Mouse (Mus musculus): Measurements from ENCODE around the gene Zzef1. TPM values are rescaled to one million over a fixed set of nuclear protein-coding genes. Genes with fewer than 3 reads are reported as not detected.

Gene Zzef1
- polyA plus RNA-seq, 1 experiment from 2014 or later, result 8.8 TPM

DNA sequence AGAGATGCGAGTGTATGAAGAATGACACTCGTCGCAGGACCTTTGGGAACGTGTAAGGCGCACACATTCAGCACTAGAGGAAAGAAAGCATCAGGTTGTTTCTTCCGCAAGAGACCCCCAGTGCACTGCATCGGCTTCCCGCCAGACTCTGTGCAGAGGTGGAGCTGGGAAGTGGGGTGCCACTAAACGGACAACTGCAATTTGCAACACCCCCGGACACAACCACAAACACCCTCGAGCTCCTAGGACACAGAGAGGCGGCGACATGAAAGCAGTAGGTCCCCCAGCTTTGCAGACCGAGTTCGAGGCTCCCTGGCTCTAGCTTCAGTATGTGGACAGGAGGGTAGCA lies 164.7 kb downstream of the Zzef1 start:
- H3K27me3 ChIP-seq (ENCODE audit: insufficient read depth, low read length), result peaks cover 30% of the 10 kb centered on the region
- no peak for ATAC-seq (ENCODE audit: low FRiP score, low TSS enrichment)
- 5% methylated on average over 15 of the region's 15 CpGs for WGBS
- no peaks in the 10 kb centered on the region for H3K36me3 ChIP-seq (ENCODE audit: insufficient read depth, low read length)
- H3K4me2 ChIP-seq (replicated peaks; ENCODE audit: low read depth, low read length), result peak overlapping the region; percentile 65
- peaks cover 35% of the 10 kb centered on the region for H3K4me1 ChIP-seq (ENCODE audit: insufficient read depth, low read length)
- 0 out of 2 replicates have a peak overlapping the region, but pooled peaks have one; percentile 14 for H3K9ac ChIP-seq (replicated peaks; ENCODE audit: low read length)
- H3K9me3 ChIP-seq (ENCODE audit: low read length), result no peaks in the 10 kb centered on the region
- no peak overlapping the region for H3K27ac ChIP-seq (ENCODE audit: low read length)
- H3K4me3 ChIP-seq (ENCODE audit: low read length), result peak overlapping the region; percentile 44

DNA sequence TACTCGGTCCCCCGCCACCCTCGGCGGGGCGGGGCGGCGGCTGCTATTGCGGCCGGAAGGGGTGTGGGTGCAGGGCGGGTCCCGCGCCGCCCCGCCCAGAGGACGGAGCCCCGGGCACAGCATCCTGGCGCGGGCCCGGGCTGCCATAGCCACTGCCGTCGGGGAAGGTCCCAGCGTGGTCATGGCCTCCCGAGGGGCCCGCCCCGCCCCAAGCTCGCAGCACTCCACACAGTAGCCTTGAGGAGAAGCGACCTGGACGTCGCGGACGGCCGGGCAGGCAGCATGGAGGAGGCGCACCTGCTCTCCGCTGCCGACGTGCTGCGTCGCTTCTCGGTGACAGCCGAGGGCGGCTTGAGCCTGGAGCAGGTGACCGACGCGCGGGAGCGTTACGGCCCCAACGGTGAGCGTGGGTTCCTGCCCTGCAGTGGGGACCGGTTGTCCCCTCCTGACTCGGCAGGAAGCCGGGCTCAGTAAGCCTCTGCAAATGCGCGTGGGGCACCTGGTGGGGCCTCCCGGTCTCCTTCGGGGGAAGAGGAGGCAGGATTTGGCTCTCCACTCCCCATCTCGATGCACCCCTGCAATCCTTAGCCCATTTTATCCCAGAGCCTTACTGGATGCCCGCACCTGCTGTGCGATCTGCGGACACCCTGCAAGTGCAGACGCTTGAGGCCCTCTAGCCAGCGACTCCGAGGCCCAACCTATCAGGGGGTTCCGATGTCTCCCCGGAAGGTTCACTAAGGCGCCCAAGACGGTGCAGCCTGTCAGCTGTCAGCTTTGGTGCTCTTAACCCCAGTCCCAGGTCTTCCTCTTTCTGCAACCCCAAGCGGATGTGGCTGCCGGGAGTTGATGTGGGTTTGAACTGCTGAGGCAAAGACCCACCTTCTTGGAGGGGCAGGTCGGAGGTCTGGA lies 165.3 kb downstream of the Zzef1 start, which contains the start of gene Atp2a3:
TSS of gene Atp2a3 (plus strand) at position 98 of the 909 bp plus-strand sequence.
- peak within 1 kb of the TSS; percentile 65 for H3K4me2 ChIP-seq (replicated peaks; ENCODE audit: low read depth, low read length)
- no peaks in the 10 kb centered on the region for H3K36me3 ChIP-seq (ENCODE audit: insufficient read depth, low read length)
- no peaks in the 10 kb centered on the region for H3K9me3 ChIP-seq (ENCODE audit: low read length)
- 4% methylated on average over 67 of the region's 70 CpGs for WGBS
- H3K27ac ChIP-seq (ENCODE audit: low read length), result no peak within 1 kb of the TSS
- ATAC-seq (ENCODE audit: low FRiP score, low TSS enrichment), result 0 out of 2 replicates have a peak, but pooled peaks have one; percentile 24
- peak within 1 kb of the TSS; percentile 44 for H3K4me3 ChIP-seq (ENCODE audit: low read length)
- peak within 1 kb of the TSS; percentile 14; the same call in 1 of the 2 replicates for H3K9ac ChIP-seq (replicated peaks; ENCODE audit: low read length)
- H3K27me3 ChIP-seq (ENCODE audit: insufficient read depth, low read length), result peaks cover 30% of the 10 kb centered on the region
- peaks cover 35% of the 10 kb centered on the region for H3K4me1 ChIP-seq (ENCODE audit: insufficient read depth, low read length)

DNA sequence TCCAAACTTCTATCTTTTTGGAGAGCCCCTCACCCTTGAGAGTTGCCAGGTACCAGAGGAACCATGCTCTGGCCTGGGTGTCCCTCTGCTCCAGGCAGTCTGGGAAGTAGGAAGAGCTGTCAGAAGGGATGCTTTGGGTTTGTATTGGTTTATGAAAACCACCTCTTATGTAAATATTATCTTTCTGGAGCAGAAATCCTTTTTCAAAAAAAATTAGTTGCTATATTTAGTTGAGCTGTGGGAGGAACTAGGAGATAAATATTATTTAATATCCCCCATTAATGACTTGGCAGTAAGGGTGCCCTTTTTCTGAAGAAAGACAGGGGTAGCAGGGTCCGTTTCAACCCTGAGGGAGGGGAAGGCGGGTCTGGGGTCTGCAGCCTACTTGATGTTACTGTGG lies 166.4 kb downstream of the Zzef1 start:
- H3K4me3 ChIP-seq (ENCODE audit: low read length), result no peak overlapping the region
- 66% methylated on average over 2 of the region's 2 CpGs for WGBS
- H3K9me3 ChIP-seq (ENCODE audit: low read length), result no peaks in the 10 kb centered on the region
- H3K4me1 ChIP-seq (ENCODE audit: insufficient read depth, low read length), result peaks cover 35% of the 10 kb centered on the region
- H3K27me3 ChIP-seq (ENCODE audit: insufficient read depth, low read length), result peaks cover 30% of the 10 kb centered on the region
- no peaks in the 10 kb centered on the region for H3K36me3 ChIP-seq (ENCODE audit: insufficient read depth, low read length)
- H3K9ac ChIP-seq (replicated peaks; ENCODE audit: low read length), result no peak overlapping the region
- no peak overlapping the region for H3K4me2 ChIP-seq (replicated peaks; ENCODE audit: low read depth, low read length)
- no peak for ATAC-seq (ENCODE audit: low FRiP score, low TSS enrichment)
- H3K27ac ChIP-seq (ENCODE audit: low read length), result no peak overlapping the region

DNA sequence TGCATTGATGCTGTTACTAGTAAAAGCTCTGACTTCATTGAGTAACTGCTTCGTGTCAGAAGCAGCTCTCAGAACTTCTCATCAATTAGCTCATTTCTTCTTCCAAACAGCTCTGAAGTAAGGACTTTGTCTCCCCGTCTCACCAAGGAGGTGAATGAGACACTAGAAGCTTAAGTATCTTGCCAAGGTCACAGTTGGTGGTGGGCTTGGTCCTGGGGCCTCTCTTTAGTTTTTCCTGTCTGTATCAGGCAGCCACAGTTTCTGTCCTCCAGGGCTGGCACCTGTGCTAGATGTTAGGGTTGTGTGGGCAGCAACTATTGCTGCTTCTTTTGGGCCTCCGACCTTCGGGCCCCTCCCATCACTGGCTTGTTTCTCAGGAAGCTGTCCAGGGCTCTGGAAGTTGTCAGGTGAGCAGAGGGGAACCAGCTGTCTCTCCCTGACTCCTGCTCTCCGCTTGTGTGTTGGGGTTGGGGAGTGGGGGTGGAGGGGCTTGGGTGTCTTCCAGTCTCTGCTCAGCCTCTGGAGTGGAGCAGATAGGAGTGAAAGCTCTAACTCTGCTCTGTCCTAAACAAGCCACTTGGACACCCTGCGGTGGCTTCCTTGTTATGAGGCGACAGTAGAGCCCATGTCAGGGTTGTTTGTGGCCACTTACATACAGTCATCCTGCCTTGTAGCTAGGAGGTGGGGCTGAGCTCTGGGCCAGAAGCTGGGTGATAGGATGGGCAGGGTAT lies 167.2 kb downstream of the Zzef1 start:
- H3K4me3 ChIP-seq (ENCODE audit: low read length), result no peak overlapping the region
- H3K9ac ChIP-seq (replicated peaks; ENCODE audit: low read length), result no peak overlapping the region
- no peak overlapping the region for H3K4me2 ChIP-seq (replicated peaks; ENCODE audit: low read depth, low read length)
- no peaks in the 10 kb centered on the region for H3K36me3 ChIP-seq (ENCODE audit: insufficient read depth, low read length)
- no peak overlapping the region for H3K27ac ChIP-seq (ENCODE audit: low read length)
- peaks cover 30% of the 10 kb centered on the region for H3K27me3 ChIP-seq (ENCODE audit: insufficient read depth, low read length)
- ATAC-seq (ENCODE audit: low FRiP score, low TSS enrichment), result 0 out of 2 replicates have a peak, but pooled peaks have one; percentile 29
- peaks cover 35% of the 10 kb centered on the region for H3K4me1 ChIP-seq (ENCODE audit: insufficient read depth, low read length)
- no peaks in the 10 kb centered on the region for H3K9me3 ChIP-seq (ENCODE audit: low read length)
- WGBS, result 34% methylated on average over 7 of the region's 7 CpGs

- 54% methylated on average over 3 of the region's 3 CpGs for WGBS
These were observed 167.8 kb downstream of the Zzef1 start for GRCm38 (mm10) chr11:72963789-72964294.

DNA sequence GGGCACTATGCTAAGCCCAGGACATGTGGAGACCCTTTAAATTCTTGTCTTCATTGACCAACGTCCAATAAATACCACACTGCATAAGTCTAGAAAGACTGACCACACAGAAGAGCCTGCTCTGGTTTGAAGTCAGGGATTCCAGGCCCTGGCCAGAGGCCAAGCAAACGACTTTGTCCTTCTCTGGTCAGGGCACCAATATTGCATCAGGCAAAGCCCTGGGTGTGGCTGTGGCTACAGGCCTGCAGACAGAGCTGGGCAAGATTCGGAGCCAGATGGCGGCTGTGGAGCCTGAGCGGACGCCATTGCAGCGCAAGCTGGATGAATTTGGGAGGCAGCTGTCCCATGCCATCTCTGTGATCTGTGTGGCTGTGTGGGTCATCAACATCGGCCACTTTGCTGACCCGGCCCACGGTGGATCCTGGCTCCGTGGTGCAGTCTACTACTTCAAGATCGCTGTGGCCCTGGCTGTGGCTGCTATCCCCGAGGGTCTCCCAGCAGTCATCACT lies 179.0 kb downstream of the Zzef1 start:
- Histone ChIP-seq H3K27me3 (ENCODE audit: insufficient read depth, low read length) (no peaks in the 10 kb centered on the region), H3K4me1 (ENCODE audit: insufficient read depth, low read length) (no peaks in the 10 kb centered on the region), H3K36me3 (ENCODE audit: insufficient read depth, low read length) (no peaks in the 10 kb centered on the region), H3K4me3 (ENCODE audit: low read length) (no peak overlapping the region), H3K27ac (ENCODE audit: low read length) (no peak overlapping the region), H3K9ac (replicated peaks; ENCODE audit: low read length) (no peak overlapping the region), H3K4me2 (replicated peaks; ENCODE audit: low read depth, low read length) (no peak overlapping the region), H3K9me3 (ENCODE audit: low read length) (no peaks in the 10 kb centered on the region)
- no peak for ATAC-seq (ENCODE audit: low FRiP score, low TSS enrichment)
- WGBS, result 82% methylated on average over 13 of the region's 13 CpGs

More at GRCm38 (mm10) chr11:72963789-72964294, 167.8 kb downstream of the Zzef1 start:
- H3K36me3 ChIP-seq (ENCODE audit: insufficient read depth, low read length), result no peaks in the 10 kb centered on the region
- H3K27me3 ChIP-seq (ENCODE audit: insufficient read depth, low read length), result peaks cover 30% of the 10 kb centered on the region
- peaks cover 35% of the 10 kb centered on the region for H3K4me1 ChIP-seq (ENCODE audit: insufficient read depth, low read length)
- no peak overlapping the region for H3K4me2 ChIP-seq (replicated peaks; ENCODE audit: low read depth, low read length)
- no peak overlapping the region for H3K27ac ChIP-seq (ENCODE audit: low read length)
- no peak overlapping the region for H3K9ac ChIP-seq (replicated peaks; ENCODE audit: low read length)
- no peak for ATAC-seq (ENCODE audit: low FRiP score, low TSS enrichment)
- no peaks in the 10 kb centered on the region for H3K9me3 ChIP-seq (ENCODE audit: low read length)
- no peak overlapping the region for H3K4me3 ChIP-seq (ENCODE audit: low read length)

Small RNAs within 50 kb of the gene (microRNA-seq; reads per million reads assigned to microRNA genes)
- not detected for gene Gm44467

Other genes with a start within 250 kb of the Zzef1 start
- gene Spns3, start 245.7 kb upstream of the Zzef1 start, polyA plus RNA-seq (2015; fragmentation: Nextera tagmentation; extraction: Ambion mirVana), result 0.27 and 0.32 TPM in 2 replicates
- 65.8 and 67.1 TPM in 2 replicates for gene Ube2g1, start 188.9 kb upstream of the Zzef1 start, polyA plus RNA-seq (2015; fragmentation: Nextera tagmentation; extraction: Ambion mirVana)
- 24.6 and 26.7 TPM in 2 replicates for gene Ankfy1, start 106.2 kb upstream of the Zzef1 start, polyA plus RNA-seq (2015; fragmentation: Nextera tagmentation; extraction: Ambion mirVana)
- gene Cyb5d2, start 84 bp upstream of the Zzef1 start, polyA plus RNA-seq (2015; fragmentation: Nextera tagmentation; extraction: Ambion mirVana), result 6.7 and 7.5 TPM in 2 replicates
- 5.4 and 5.9 TPM in 2 replicates for gene Atp2a3, start 164.9 kb downstream of the Zzef1 start, polyA plus RNA-seq (2015; fragmentation: Nextera tagmentation; extraction: Ambion mirVana)
- gene P2rx1, start 202.9 kb downstream of the Zzef1 start, polyA plus RNA-seq (2015; fragmentation: Nextera tagmentation; extraction: Ambion mirVana), result 1.7 and 3.1 TPM in 2 replicates
- 7.4 and 7.7 TPM in 2 replicates for gene Camkk1, start 222.8 kb downstream of the Zzef1 start, polyA plus RNA-seq (2015; fragmentation: Nextera tagmentation; extraction: Ambion mirVana)